Mouse (Mus musculus) Patski (cell line): Measurements from ENCODE around the gene Ube2q1. TPM values are rescaled to one million over a fixed set of nuclear protein-coding genes. Genes with fewer than 3 reads are reported as not detected.

Source experiments
- ATAC-seq: fragments of 100-300 bp; one replicate; pipeline ENCODE4 v1.8.0; 2021
- CTCF ChIA-PET: fragments of 350-600 bp; sonication (Branson Sonifier 250); formaldehyde crosslinking; loops from one replicate; lab custom pipeline; 2022; ENCODE audit warnings: inconsistent platforms; lab: Charles Lee
- POLR2A ChIA-PET: fragments of 350-600 bp; sonication (Branson Sonifier 250); formaldehyde crosslinking; loops from one replicate; lab custom pipeline; 2022; ENCODE audit warnings: antibody characterized with exemption, inconsistent platforms; lab: Charles Lee
- DNase-seq: peaks from one replicate; pipeline ENCODE4 v3.0.0-alpha.2; 2011; ENCODE audit warnings: low read depth, low spot score
- H3K27me3 ChIP-seq: fragments of 371-371 bp; one replicate; pipeline ENCODE4 v1.5.1; 2021
- CTCF ChIP-seq: fragments of 100-300 bp; IDR thresholded peaks from one replicate; pipeline ENCODE4 v1.5.1; 2021
- in situ Hi-C: fragments of 300-500 bp; cut with MboI; formaldehyde crosslinking; loops from 3 replicates; pipeline ENCODE4 v1.11.1; 2018; ENCODE audit warnings: low pct_unique_long_range_greater_than_20kb, mixed read lengths
- polyA plus RNA-seq: library from polyadenylated mRNA; unstranded; gene quantifications from one replicate; pipeline ENCODE4 v1.2.3, GENCODE M21; 2021

Ube2q1 gene
- polyA plus RNA-seq, 1 experiment from 2014 or later: 147 TPM

DNA sequence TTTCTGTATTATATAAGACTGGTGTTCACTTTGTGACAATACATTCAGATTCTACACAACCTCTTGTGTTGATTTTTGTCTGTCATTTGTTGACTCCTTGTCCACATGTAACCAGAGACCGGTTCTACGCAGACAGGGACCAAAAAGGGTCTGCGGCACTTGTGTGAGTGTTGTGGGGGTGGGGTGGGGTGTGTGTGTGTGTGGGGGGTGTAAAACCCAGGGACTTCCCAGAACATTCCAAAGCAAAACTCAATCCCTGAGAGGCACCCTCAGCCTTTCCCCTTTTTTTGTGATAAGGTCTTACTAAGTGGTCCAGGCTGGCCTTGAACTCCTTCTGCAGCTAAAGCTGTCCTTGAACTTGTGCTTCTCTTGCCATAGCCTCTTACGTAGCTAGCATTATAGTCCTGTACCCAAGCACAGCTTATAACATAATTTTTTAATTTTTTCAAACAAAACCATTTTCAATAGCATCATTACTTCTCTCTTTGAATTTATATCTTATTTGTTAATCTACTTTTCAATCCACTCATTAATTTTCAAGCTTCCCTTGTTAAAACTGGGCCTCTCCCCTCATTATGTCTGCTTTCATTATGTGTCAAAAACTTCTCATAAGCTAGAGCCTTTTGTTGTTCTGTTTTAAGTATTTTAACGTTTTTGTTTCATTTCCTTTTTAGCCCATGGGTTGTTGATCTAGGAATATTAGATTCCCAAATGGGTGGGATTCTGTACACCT lies 27.5 kb downstream of the Ube2q1 start:
- TF ChIP-seq CTCF: no peak
- in situ Hi-C loops: no loop called here
- peaks cover 8% of the 10 kb centered on the region for H3K27me3 ChIP-seq
- CTCF ChIA-PET: interaction anchor here (1.4 to 2.6 kb wide), 4 partner anchors 10 to 87 kb away, joined by 3 to 8 read pairs (median 6); no protein-coding TSS in a partner anchor
- ATAC-seq (no peak), DNase-seq (no peak)
- POLR2A ChIA-PET: no interaction called here

- ATAC-seq (no peak), DNase-seq (no peak)
- H3K27me3 ChIP-seq: peaks cover 8% of the 10 kb centered on the region
- POLR2A ChIA-PET: no interaction called here
- CTCF ChIA-PET: interaction anchor here (1.2 to 2.6 kb wide), 3 partner anchors 9 to 17 kb away, joined by 3 to 8 read pairs (median 4); no protein-coding TSS in a partner anchor
- TF ChIP-seq CTCF: no peak
- in situ Hi-C loops: no loop called here
These were observed 28.1 kb downstream of the Ube2q1 start for GRCm38 (mm10) chr3:89801507-89801847.

DNA sequence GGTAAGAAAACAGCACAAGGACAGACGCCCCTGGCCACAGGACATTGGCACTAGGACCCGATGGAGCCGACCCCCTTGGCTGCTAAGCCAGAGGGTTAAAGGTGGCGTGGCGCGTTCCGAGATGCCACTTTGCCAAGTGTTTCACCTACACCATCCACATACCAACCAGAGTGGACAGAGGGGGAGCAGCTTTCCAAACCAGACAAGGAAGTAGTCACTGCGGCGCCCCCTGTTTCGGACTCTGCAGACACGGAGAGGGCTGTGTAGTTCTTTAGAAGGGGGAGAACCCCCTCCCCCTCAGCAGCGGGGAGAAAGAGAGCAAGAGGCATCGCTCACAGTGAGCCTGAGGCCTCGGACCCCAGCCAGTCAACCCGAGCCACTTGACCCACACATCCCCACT lies 29.5 kb downstream of the Ube2q1 start:
- CTCF ChIA-PET: interaction anchor here (1.0 to 2.6 kb wide), 3 partner anchors 8 to 19 kb away, joined by 3 to 8 read pairs (median 4); no protein-coding TSS in a partner anchor

DNA sequence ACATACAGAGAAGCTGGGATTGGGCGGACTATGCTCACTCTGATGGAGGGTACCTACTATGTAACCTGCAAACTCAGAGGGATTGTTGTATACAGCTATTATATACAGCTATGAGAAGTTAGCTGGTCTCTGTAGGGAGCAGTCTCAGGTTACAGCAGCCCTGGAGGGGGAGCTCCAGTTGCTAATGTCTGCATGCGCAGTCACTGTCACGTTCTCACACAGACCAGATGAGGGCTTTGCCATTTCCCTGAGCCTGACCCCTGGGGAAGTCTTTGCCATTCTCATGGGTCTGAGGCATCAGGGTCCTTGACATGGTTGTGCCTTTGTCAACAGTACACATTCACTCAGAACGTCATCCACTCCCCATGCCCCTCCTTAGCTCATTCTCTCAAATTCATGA lies 31.8 kb downstream of the Ube2q1 start:
- peaks cover 28% of the 10 kb centered on the region for H3K27me3 ChIP-seq
- no peak for TF ChIP-seq CTCF
- POLR2A ChIA-PET: interaction anchor here (1.3 kb wide), 1 partner anchor 14 kb away, joined by 4 read pairs; no protein-coding TSS in a partner anchor
- ATAC-seq (no peak), DNase-seq (no peak)
- in situ Hi-C loops: no loop called here
- CTCF ChIA-PET: interaction anchor here (0.6 to 0.8 kb wide), 2 partner anchors 12 to 558 kb away, joined by 3 to 8 read pairs; no protein-coding TSS in a partner anchor

More for the DNA sequence above, 29.5 kb downstream of the Ube2q1 start:
- DNase-seq: no peak
- TF ChIP-seq CTCF: no peak
- peaks cover 17% of the 10 kb centered on the region for H3K27me3 ChIP-seq
- ATAC-seq: no peak
- POLR2A ChIA-PET: interaction anchor here (0.6 kb wide), 1 partner anchor 105 kb away, joined by 3 read pairs; no protein-coding TSS in a partner anchor
- in situ Hi-C loops: no loop called here

DNA sequence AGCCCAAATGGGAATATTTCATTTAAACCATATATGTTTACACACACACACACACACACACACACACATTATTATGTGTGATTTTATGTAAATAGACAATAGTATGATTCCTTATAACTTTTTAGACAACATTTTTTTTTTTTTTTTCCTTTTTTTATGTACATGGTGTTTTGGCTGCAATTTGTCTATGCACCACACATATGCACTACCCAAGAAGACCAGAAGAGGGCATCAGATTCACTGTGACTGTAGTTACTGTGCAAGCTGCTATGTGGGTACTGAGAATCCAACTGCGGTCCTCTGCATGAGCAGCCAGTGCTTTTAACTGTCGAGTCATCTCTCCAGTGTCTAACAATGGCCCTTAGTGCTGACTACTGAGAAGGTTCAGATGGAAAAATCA lies 33.3 kb downstream of the Ube2q1 start:
- ChIA-PET POLR2A (interaction anchor here (1.8 kb wide), 1 partner anchor 14 kb away, joined by 4 read pairs; no protein-coding TSS in a partner anchor), CTCF (interaction anchor here (1.2 to 3.2 kb wide), 5 partner anchors 11 to 54 kb away, joined by 3 to 14 read pairs (median 7); no protein-coding TSS in a partner anchor)
- H3K27me3 ChIP-seq: peaks cover 43% of the 10 kb centered on the region
- in situ Hi-C loops: no loop called here
- DNase-seq (no peak), ATAC-seq (no peak)
- TF ChIP-seq CTCF: peak; percentile 62

GRCm38 (mm10) chr3:89807171-89807570 lies 33.8 kb downstream of the Ube2q1 start:
- CTCF ChIA-PET: interaction anchor here (0.6 to 3.2 kb wide), 6 partner anchors 9 to 54 kb away, joined by 3 to 14 read pairs (median 8); no protein-coding TSS in a partner anchor
- ATAC-seq: no peak
- in situ Hi-C loops: no loop called here

DNA sequence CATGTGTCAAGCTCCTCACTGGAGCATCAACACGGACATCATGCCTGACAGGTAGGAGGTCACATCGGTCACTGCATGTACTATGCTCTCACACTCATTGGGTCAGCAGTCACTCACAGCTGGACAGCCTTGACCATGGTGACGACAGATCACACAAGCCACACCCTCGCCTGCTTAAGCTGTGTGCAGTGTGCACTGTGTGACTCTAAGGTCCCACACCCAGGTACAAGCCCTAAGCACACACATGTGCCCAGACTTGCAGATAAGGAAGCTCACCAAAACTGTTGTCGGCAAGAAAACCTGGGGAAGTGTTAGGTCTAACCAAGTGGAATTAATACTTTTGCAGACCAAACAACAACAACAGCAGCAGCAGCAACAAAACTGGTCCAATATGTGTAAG lies 34.5 kb downstream of the Ube2q1 start:
- ATAC-seq (no peak), DNase-seq (no peak)
- ChIA-PET CTCF (interaction anchor here (0.7 to 3.2 kb wide), 7 partner anchors 10 to 53 kb away, joined by 3 to 14 read pairs (median 7); no protein-coding TSS in a partner anchor), POLR2A (interaction anchor here (0.6 to 1.8 kb wide), 2 partner anchors 13 to 30 kb away, joined by 4 read pairs; no protein-coding TSS in a partner anchor)
- H3K27me3 ChIP-seq: peaks cover 46% of the 10 kb centered on the region
- in situ Hi-C loops: no loop called here
- TF ChIP-seq CTCF: no peak

More at GRCm38 (mm10) chr3:89807171-89807570, 33.8 kb downstream of the Ube2q1 start:
- DNase-seq: no peak
- TF ChIP-seq CTCF: no peak
- H3K27me3 ChIP-seq: peaks cover 46% of the 10 kb centered on the region
- POLR2A ChIA-PET: interaction anchor here (1.8 kb wide), 1 partner anchor 14 kb away, joined by 4 read pairs; no protein-coding TSS in a partner anchor

DNA sequence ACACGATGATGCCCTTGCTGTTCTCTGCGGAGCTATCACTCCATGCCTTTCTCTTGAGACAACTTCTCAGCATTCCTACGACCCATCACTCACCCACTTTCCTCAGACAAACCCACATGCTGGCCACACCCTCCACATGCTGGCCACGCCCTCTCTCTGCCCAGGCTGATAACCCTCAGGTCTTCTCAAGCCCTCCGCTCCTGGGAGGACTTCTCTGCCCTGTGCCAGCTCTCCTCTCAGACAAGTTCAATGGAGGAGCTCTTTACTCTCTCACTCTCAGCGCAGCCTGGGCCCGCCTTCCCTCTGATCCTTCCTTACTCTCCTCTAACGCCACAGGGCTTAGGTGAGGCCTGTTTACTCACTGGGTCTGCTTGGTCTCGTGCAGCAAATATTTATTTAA lies 35.2 kb downstream of the Ube2q1 start:
- no peak for ATAC-seq
- DNase-seq: no peak
- TF ChIP-seq CTCF: no peak
- in situ Hi-C loops: no loop called here
- peaks cover 46% of the 10 kb centered on the region for H3K27me3 ChIP-seq
- ChIA-PET CTCF (interaction anchor here (0.9 to 3.2 kb wide), 5 partner anchors 9 to 50 kb away, joined by 3 to 14 read pairs (median 9); no protein-coding TSS in a partner anchor), POLR2A (no interaction called here)

DNA sequence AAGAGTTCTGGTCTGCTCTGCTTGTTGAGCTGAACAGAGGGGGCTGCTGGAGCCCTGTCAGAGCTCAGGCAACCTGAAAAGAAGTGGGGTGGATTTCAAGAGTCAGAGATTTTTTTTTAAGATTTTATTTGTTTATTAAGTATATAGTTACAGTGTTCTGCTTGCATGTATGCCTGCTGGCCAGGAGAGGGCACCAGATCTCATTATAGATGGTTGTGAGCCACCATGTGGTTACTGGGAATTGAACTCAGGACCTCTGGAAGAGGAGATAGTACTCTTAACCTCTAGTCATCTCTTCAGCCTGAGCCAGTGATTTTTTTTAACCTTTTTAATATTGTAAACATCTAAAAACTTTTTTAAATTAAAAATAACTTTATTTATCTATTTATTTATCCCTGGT lies 37.4 kb downstream of the Ube2q1 start:
- ChIA-PET CTCF (interaction anchor here (0.6 to 2.0 kb wide), 13 partner anchors 9 to 266 kb away, joined by 3 to 8 read pairs (median 3); no protein-coding TSS in a partner anchor), POLR2A (no interaction called here)
- DNase-seq (no peak), ATAC-seq (no peak)
- peaks cover 48% of the 10 kb centered on the region for H3K27me3 ChIP-seq
- in situ Hi-C loops: loop anchor here (10.0 kb wide), 1 partner anchor 264 kb away; the partner anchor contains the start of gene Tpm3
- peak; percentile 76 for TF ChIP-seq CTCF

GRCm38 (mm10) chr3:89812166-89812565 lies 38.8 kb downstream of the Ube2q1 start:
- no peak for TF ChIP-seq CTCF
- DNase-seq (no peak), ATAC-seq (no peak)
- in situ Hi-C loops: loop anchor here (10.0 kb wide), 1 partner anchor 263 kb away; the partner anchor contains the start of gene Tpm3
- POLR2A ChIA-PET: no interaction called here
- CTCF ChIA-PET: interaction anchor here (1.0 to 1.6 kb wide), 5 partner anchors 10 to 253 kb away, joined by 3 to 6 read pairs (median 4); no protein-coding TSS in a partner anchor
- peaks cover 52% of the 10 kb centered on the region for H3K27me3 ChIP-seq
